Mouse (Mus musculus) intestine, embryonic 14.5 days (tissue): ENCODE results near the gene Mnx1. TPM values are rescaled to one million over a fixed set of nuclear protein-coding genes. Genes with fewer than 3 reads are reported as not detected.
A peak's percentile ranks its signal among the peaks of the same experiment; 100 is the strongest.
"Not testable (repeated sequence)": the region's sequence is repeated elsewhere in the genome, so short reads cannot be mapped to it uniquely, and the experiment has no call there.

Source experiments
- ATAC-seq: fragments of 200-750 bp; cut with Nextera tagmentation; replicated peaks from 2 replicates; pipeline ENCODE4 v1.8.0; 2017; ENCODE audit warnings: low read depth, moderate number of reproducible peaks, moderate TSS enrichment, moderate library complexity; ENCODE audit not compliant: low FRiP score, low TSS enrichment
- DNase-seq: peaks from one replicate; pipeline ENCODE4 v3.0.0-alpha.2; 2018; ENCODE audit warnings: low spot score
- H3K27ac ChIP-seq: fragments of 300-500 bp; sonication (generic); 2 replicates; pipeline ENCODE4 v1.5.1; 2014; ENCODE audit warnings: low read depth, mild to moderate bottlenecking, control low read depth
- H3K27me3 ChIP-seq: fragments of 300-500 bp; sonication (generic); replicated peaks from 2 replicates; pipeline ENCODE4 v1.6.1; 2014; ENCODE audit warnings: low read length, control low read depth; ENCODE audit not compliant: control insufficient read depth, insufficient read depth
- H3K36me3 ChIP-seq: fragments of 300-500 bp; sonication (generic); 2 replicates; pipeline ENCODE4 v1.6.1; 2014; ENCODE audit warnings: low read length, control low read depth; ENCODE audit not compliant: control insufficient read depth, insufficient read depth
- H3K4me1 ChIP-seq: fragments of 300-500 bp; sonication (generic); replicated peaks from 2 replicates; pipeline ENCODE4 v1.6.1; 2014; ENCODE audit warnings: low read length, control low read depth, mixed read lengths; ENCODE audit not compliant: control insufficient read depth, insufficient read depth
- H3K4me2 ChIP-seq: fragments of 300-500 bp; sonication (generic); 2 replicates; pipeline ENCODE4 v1.6.1; 2014; ENCODE audit warnings: low read length
- H3K4me3 ChIP-seq: fragments of 300-500 bp; sonication (generic); 2 replicates; pipeline ENCODE4 v1.5.1; 2014; ENCODE audit warnings: low read depth, low read length, control low read depth, mixed read lengths
- H3K9ac ChIP-seq: fragments of 300-500 bp; sonication (generic); 2 replicates; pipeline ENCODE4 v1.6.1; 2014; ENCODE audit warnings: mild to moderate bottlenecking, low read length
- H3K9me3 ChIP-seq: fragments of 300-500 bp; sonication (generic); 2 replicates; pipeline ENCODE4 v1.6.1; 2016; ENCODE audit warnings: low read length, control low read depth; ENCODE audit not compliant: control insufficient read depth
- WGBS: fragments of 180-500 bp; shearing (Covaris S2); extraction: QIAGEN DNeasy Blood & Tissue Kit; methylation state at CpG from one replicate; pipeline ENCODE4 v1.1.7; 2014; 5-methylcytosine and 5-hydroxymethylcytosine counted together
- polyA plus RNA-seq: library from polyadenylated mRNA; unstranded; fragments of >200 nt; fragmentation: Nextera tagmentation; extraction: Ambion mirVana; gene quantifications from 2 replicates; pipeline ENCODE4 v1.2.1, GENCODE M21; 2014

The Mnx1 gene
- polyA plus RNA-seq, 1 experiment from 2014 or later: 2.7 TPM

GRCm38 (mm10) chr5:29456895-29457656 lies 21.2 kb downstream of the Mnx1 start:
- peaks cover 33% of the 10 kb centered on the region for H3K36me3 ChIP-seq
- no peak overlapping the region for H3K4me2 ChIP-seq
- no peak overlapping the region for H3K9ac ChIP-seq
- H3K27me3 ChIP-seq: no peaks in the 10 kb centered on the region
- 63% methylated on average over 5 of the region's 5 CpGs for WGBS
- no peaks in the 10 kb centered on the region for H3K4me1 ChIP-seq
- no peak overlapping the region for H3K27ac ChIP-seq
- no peak overlapping the region for H3K4me3 ChIP-seq
- DNase-seq: no peak
- H3K9me3 ChIP-seq: no peaks in the 10 kb centered on the region
- ATAC-seq: no peak

GRCm38 (mm10) chr5:29452352-29452751 lies 25.9 kb downstream of the Mnx1 start:
- H3K36me3 ChIP-seq: peaks cover 74% of the 10 kb centered on the region
- no peak for ATAC-seq
- H3K27me3 ChIP-seq: no peaks in the 10 kb centered on the region
- H3K9ac ChIP-seq: no peak overlapping the region
- no peak overlapping the region for H3K27ac ChIP-seq
- H3K4me2 ChIP-seq: no peak overlapping the region
- WGBS: 73% methylated on average over 4 of the region's 4 CpGs
- no peaks in the 10 kb centered on the region for H3K9me3 ChIP-seq
- H3K4me3 ChIP-seq: no peak overlapping the region
- no peak for DNase-seq
- no peaks in the 10 kb centered on the region for H3K4me1 ChIP-seq

- no peak overlapping the region for H3K9ac ChIP-seq
- no peak overlapping the region for H3K27ac ChIP-seq
- no peak for ATAC-seq
- no peak for DNase-seq
- H3K4me3 ChIP-seq: no peak overlapping the region
- H3K36me3 ChIP-seq: peaks cover 99% of the 10 kb centered on the region
- 90% methylated on average over 2 of the region's 2 CpGs for WGBS
- no peaks in the 10 kb centered on the region for H3K4me1 ChIP-seq
- no peak overlapping the region for H3K4me2 ChIP-seq
- no peaks in the 10 kb centered on the region for H3K9me3 ChIP-seq
- H3K27me3 ChIP-seq: no peaks in the 10 kb centered on the region
Observed at GRCm38 (mm10) chr5:29445275-29445674, 33.0 kb downstream of the Mnx1 start.

GRCm38 (mm10) chr5:29436728-29437127 lies 41.5 kb downstream of the Mnx1 start:
- not testable (repeated sequence) for ATAC-seq, H3K27ac ChIP-seq, H3K4me2 ChIP-seq, H3K9ac ChIP-seq, H3K9me3 ChIP-seq, H3K4me3 ChIP-seq, H3K27me3 ChIP-seq, DNase-seq
- Histone ChIP-seq H3K36me3 (peaks cover 56% of the 10 kb centered on the region), H3K4me1 (peaks cover 18% of the 10 kb centered on the region)
- WGBS: 93% methylated on average over 6 of the region's 6 CpGs

GRCm38 (mm10) chr5:29435491-29435890 lies 42.8 kb downstream of the Mnx1 start:
- peaks cover 43% of the 10 kb centered on the region for H3K36me3 ChIP-seq
- no peaks in the 10 kb centered on the region for H3K27me3 ChIP-seq
- peaks cover 18% of the 10 kb centered on the region for H3K4me1 ChIP-seq
- H3K4me3 ChIP-seq: peak overlapping the region; percentile 91
- no peaks in the 10 kb centered on the region for H3K9me3 ChIP-seq
- DNase-seq: no peak
- H3K27ac ChIP-seq: no peak overlapping the region
- 43% methylated on average over 8 of the region's 8 CpGs for WGBS
- no peak for ATAC-seq
- H3K9ac ChIP-seq: peak overlapping the region; percentile 74
- H3K4me2 ChIP-seq: peak overlapping the region; percentile 87

GRCm38 (mm10) chr5:29434872-29435358 lies 43.4 kb downstream of the Mnx1 start:
- peak; percentile 54 for ATAC-seq
- peak overlapping the region; percentile 74 for H3K9ac ChIP-seq
- no peaks in the 10 kb centered on the region for H3K9me3 ChIP-seq
- peak overlapping the region; percentile 64; the same call in 1 of the 2 replicates for H3K27ac ChIP-seq
- peak; percentile 76 for DNase-seq
- peak overlapping the region; percentile 87 for H3K4me2 ChIP-seq
- H3K4me1 ChIP-seq: peaks cover 18% of the 10 kb centered on the region
- H3K36me3 ChIP-seq: peaks cover 38% of the 10 kb centered on the region
- under 1% methylated on average over 40 of the region's 48 CpGs for WGBS
- no peaks in the 10 kb centered on the region for H3K27me3 ChIP-seq
- peak overlapping the region; percentile 91 for H3K4me3 ChIP-seq

- peak; percentile 95 for ATAC-seq
- WGBS: 4% methylated on average over 29 of the region's 29 CpGs
- H3K4me1 ChIP-seq: peaks cover 18% of the 10 kb centered on the region
- DNase-seq: peak; percentile 92
- peak within 1 kb of the TSS; percentile 91 for H3K4me3 ChIP-seq
- no peaks in the 10 kb centered on the region for H3K9me3 ChIP-seq
- H3K4me2 ChIP-seq: peak within 1 kb of the TSS; percentile 87
- H3K27ac ChIP-seq: peak within 1 kb of the TSS; percentile 64; the same call in 1 of the 2 replicates
- peaks cover 32% of the 10 kb centered on the region for H3K36me3 ChIP-seq
- H3K27me3 ChIP-seq: no peaks in the 10 kb centered on the region
- H3K9ac ChIP-seq: peak within 1 kb of the TSS; percentile 74
Observed at GRCm38 (mm10) chr5:29434228-29434871, 43.9 kb downstream of the Mnx1 start, which contains the start of gene Nom1. Nom1 (plus strand) TSS chr5:29434664.

GRCm38 (mm10) chr5:29423330-29423729 lies 54.9 kb downstream of the Mnx1 start:
- H3K9me3 ChIP-seq, H3K4me3 ChIP-seq, H3K9ac ChIP-seq, H3K36me3 ChIP-seq, ATAC-seq, H3K4me1 ChIP-seq, DNase-seq, H3K4me2 ChIP-seq, H3K27me3 ChIP-seq, H3K27ac ChIP-seq: not testable (repeated sequence)
- WGBS: 45% methylated on average over 3 of the region's 3 CpGs
